Mouse (Mus musculus): Measurements from ENCODE around the gene Pecam1.
"Not testable (repeated sequence)": the region's sequence is repeated elsewhere in the genome, so short reads cannot be mapped to it uniquely, and the experiment has no call there.

Pecam1 gene

DNA sequence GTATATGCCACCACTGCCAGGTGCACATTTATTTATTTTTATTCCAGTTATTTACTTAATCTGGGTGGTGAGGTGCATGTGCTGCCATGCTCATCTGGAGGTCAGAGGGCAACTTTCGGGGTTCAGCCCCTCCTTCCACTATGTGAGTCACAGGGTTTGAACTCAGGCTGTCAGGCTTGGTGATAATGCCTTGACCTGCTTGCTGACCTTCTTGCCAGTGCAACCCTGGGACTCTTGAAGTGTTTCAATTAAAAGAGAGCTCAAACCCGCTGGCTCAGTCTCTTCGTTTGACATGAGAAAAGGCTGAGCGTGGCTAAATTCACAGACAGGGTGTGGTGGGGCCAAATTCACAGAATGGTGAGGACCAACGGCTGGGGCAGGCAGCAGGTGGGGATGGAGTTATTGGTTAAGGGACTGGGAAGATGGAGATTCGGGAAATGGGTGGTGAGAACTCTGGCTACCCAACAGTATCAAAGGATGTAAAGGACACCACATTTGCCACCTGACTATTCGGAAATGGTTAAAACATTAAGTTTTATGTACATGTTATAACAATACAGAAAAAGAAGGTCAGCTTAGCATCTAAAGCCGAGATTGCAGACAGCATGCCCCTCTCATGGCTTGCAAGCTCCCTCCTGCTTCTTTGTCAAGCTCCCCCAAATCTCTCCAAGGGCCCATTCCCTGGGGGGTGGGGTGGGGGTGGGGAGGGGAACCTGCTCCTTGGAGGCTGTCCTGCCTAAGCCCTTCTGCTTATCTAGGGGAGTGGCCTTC lies 81.1 kb downstream of the Pecam1 start:
- in situ Hi-C loops (cut with MseI, MboI): no loop called here

GRCm38 (mm10) chr11:106668336-106668735 lies 82.1 kb downstream of the Pecam1 start:
- in situ Hi-C loops (cut with MseI, MboI): no loop called here

DNA sequence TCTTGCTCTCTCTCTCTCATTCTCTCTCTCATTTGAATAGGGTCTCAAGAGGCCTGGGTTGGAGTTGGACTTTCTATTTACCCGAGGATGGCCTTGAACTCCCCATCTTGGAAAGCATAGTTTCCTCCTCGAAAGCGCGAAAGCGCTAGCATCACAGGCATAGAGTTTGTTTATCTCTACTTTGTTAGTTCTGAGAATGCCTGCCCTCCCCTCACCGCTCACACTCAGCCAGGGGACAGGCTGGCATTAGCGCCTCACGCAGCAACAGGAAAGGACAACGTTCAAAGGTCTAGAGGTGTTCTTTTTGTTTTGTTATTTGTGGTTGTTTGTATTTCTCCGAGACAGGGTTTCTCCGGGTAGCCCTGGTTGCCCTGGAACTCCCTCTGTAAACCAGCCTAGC lies 82.6 kb downstream of the Pecam1 start:
- in situ Hi-C loops (cut with MseI, MboI): no loop called here

DNA sequence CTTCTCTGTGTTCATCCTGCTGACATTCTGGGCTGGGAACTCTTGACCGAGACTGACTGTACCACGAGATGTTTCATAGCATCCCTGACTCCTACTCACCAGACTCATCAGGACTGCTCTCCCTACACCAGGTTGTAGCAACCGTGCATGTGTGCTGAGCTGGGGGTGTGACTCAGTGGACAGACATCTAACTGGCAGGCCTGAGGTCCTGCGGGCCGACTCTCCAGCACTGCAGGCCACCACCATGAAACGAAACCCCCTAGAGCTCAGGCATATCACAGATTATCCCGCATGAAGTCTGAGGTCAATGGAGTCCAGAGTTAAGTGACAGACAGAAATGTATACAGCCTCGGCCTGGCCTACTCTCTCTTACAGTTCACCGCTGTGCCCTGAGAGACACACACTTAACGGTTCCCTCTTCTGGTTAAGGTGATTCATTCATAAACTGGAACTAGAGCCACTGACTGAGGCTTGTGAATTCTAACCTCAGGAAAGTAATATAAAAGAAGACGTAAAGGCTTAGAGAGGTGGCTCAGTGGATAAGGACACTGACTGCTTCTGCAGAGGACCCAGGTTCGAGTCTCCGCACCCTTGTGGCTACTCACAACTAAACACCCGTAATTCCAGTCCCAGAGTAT lies 83.8 kb downstream of the Pecam1 start:
- in situ Hi-C loops (cut with MseI, MboI): no loop called here

- in situ Hi-C loops (cut with MseI, MboI): no loop called here
Observed at GRCm38 (mm10) chr11:106665841-106666240, 84.6 kb downstream of the Pecam1 start.

DNA sequence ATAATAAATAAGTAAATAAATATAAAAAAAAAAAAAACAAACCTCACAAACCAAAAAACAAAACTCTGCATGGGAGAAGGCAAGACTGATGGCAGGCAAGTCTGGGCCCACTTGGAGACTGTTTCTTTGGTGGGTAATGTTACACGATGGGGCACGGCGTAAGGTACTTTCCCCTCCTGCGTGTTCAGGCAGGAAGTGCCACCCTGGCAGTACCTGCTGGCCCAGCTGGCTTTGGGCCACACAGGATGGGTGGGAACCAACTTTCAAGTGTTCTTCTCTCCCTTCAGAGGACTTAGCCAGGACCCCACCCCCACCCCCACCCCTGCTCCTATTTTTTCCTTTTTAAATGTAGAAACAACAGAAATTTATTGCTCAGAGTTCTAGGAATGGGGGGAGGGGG lies 85.1 kb downstream of the Pecam1 start:
- in situ Hi-C loops (cut with MseI, MboI): no loop called here

- in situ Hi-C loops (cut with MseI, MboI): no loop called here
Observed at GRCm38 (mm10) chr11:106664691-106665090, 85.7 kb downstream of the Pecam1 start.

GRCm38 (mm10) chr11:106663838-106664237 lies 86.6 kb downstream of the Pecam1 start:
- in situ Hi-C loops (cut with MseI, MboI): no loop called here

DNA sequence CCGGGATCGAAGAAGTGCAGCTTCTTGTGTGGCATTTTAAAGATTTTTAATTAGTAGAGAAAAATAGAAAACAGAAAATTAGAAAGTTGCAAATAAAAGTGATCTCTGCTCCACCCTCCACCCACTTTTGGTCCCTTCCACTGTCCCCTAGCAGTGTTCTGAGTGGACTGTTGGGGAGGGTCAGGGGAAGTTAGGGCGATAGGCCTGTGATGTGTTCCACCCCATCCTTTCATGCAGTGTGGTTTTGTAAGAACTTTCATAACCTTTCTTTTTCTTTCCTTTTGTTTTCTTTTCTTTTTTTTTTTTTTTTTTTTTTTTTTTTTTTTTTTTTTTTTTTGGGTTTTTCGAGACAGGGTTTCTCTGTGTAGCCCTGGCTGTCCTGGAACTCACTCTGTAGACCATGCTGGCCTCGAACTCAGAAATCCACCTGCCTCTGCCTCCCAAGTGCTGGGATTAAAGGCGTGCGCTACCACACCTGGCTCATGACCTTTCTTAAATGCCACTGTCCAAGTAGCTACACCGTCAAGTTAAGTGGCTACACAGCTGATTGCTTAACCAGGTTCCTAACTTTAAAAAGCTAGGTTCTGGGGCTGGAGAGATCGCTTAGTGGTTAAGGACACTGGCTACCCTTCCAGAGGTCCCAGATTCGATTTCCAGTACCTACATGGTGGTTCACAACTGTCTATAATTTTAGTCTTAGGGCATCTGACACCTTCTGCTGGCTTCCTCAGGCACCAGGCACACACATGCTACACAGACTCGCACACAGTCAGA lies 87.6 kb downstream of the Pecam1 start:
- in situ Hi-C loops (cut with MseI, MboI): no loop called here

DNA sequence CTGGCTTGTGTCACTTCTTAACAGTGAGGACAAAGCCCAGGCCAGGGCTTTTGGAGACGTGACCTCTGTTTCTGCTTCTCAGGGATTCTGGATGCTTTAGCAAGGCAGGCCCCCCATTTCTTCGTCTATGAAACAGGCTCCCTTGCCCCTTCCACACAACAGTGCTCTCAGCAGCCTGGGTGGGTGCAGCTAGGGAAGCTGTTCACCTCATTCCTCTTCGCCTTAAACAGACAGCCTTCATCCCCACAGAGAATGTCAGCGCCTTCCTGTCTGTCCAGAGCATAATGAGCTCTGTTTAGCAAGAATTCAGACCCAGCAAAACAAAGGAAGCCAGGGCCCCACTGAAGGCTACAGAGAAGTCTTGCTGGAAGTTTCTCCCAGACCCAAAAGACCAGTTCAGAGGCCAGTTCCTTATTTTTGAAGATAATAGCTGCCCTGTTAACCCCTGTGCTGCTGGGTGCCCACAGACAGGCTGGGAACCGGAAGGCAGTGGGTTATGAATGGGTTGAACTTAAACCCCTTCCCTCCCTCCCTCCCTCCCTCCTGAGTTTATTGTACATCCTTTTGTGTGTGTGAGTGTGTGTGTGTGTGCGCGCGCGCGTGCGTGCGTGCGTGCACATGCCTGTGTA lies 89.9 kb downstream of the Pecam1 start:
- in situ Hi-C loops (cut with MseI, MboI): no loop called here

DNA sequence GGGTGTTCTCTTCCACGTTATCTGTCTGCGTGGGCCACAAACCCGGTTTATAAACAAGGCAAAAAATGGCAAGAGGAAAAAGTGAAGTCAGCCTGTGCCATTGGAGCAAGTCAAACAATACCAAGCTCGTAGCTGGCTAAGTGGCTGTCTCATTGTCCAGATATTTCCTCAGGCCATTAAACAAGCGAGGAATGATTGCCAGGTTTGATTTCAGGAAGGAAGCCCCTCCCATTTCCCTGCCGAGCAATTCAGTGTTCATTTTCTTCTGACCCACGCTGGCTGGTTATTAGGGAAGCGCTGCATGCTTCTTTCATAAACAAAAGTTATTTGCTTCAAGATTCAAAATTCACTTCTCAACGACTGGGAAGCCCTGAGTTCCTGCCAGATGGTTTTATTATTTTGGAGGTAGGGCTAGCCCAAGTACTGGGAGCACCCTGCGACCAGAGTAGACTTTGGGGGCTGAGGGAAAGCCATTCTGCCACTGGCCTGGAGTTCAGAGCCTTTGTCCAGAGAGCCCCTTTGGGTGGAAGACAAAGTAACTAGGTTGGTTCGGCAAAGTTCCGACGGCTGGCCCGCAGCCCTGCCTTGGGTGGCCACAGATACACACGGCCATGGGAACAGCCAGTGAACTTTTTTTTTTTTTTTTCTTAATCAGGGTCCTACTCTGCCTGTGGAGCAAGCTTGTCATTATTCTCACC lies 90.7 kb downstream of the Pecam1 start:
- in situ Hi-C loops (cut with MseI, MboI): no loop called here

DNA sequence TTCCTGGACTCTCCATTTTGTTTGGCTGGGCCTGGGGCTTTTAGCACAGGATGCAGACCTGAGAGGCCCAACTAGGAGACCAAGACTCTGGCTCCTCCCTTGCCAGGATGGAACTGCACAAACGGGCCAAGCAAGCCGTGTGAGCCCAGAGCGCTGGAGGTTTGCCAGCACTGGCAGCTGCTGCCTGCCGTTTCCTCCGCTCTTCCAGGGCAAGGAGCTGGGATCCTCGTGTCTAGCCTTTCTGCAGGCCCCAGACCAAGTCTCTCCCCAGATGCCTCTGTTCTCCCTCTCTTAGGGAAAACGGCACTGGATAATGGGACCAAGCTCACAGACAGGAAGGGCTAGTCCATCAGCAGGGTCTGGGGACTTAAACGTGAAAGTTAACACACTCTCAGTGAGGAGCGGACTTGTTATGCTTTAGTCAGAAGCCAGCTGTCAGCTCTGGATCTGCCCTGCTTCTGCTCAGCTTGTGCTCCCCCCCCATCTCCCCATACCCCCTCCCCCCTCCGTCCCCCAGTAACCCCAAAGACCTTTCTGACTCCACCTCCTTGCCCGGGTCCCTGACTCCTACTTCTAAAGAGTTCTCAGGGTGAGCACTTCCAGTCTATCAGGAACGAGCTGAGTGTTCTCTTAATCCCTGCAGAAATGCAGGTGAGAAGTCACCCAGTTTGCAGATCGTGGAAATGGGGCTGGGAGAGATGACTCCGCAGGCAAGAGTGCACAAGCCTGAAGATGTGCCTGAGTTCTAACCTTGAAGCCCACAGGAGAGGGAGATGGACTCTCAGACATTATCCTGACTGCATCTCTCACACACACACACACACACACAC lies 92.2 kb downstream of the Pecam1 start:
- in situ Hi-C loops (cut with MseI, MboI): no loop called here

GRCm38 (mm10) chr11:106656896-106657498 lies 93.4 kb downstream of the Pecam1 start:
- in situ Hi-C loops (cut with MseI, MboI): not testable (repeated sequence)

DNA sequence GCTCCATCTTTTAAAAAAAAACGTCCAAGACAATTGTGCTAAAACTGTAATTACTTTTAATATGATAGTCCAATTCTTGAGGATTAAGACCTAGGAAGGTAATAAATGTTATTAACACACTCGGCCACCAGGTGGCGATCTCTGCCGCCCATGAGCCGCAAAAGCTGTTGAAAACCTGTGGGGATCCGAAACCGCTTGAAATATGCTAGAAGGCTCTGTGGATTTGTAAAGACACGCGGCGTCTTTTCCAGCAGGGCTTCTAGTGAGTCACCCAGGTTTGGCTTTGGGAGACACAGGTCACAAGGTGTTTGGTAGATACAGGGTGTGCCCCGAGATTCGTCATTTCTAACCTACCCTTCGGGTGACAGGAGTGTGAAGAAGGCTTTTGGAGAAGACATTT lies 102.1 kb downstream of the Pecam1 start:
- in situ Hi-C loops (cut with MseI, MboI): loop anchor here (5.0 kb wide), 1 partner anchor 94 kb away; no protein-coding TSS in a partner anchor

GRCm38 (mm10) chr11:106642966-106643637 lies 107.3 kb downstream of the Pecam1 start:
- in situ Hi-C loops (cut with MseI, MboI): no loop called here

DNA sequence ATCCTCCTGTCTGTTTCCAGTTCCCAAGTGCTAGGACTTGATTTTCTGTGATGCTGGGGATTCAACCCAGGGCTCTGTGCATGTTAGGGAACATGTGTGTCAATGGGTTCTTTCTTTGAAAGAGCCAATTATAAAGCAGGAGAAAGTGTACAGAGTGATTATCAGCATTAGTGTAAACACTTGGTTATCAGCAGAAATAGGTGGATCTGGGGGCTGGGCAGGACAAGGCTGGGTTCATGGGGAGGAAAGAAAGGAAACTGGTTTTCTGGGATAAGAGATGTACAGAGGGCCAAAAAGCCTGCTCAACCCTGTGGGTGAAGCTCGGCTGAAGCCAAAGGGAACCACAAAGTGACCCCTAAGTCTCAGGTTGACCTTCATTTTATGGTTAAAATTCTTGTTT lies 108.8 kb downstream of the Pecam1 start:
- in situ Hi-C loops (cut with MseI, MboI): no loop called here

DNA sequence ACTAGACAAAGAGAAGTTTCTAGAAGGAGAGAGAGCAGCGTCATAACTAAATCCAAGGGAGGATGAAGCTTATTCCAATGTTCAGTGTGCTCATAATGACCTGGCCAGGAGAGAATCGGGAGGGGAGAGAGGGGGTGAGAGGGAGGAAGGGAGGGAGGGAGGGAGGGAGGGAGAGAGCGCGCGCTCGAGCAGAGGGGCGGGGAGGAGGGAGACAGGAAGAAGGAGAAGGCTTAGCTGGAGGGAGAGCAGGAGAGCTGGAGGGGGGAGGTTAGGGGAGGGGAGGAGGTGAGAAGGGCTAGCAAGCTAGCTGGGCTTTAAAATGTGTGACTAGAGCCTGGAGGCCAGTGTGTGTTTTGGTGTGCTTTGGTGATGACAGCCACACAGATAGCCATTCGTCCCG lies 110.4 kb downstream of the Pecam1 start:
- in situ Hi-C loops (cut with MseI, MboI): no loop called here

DNA sequence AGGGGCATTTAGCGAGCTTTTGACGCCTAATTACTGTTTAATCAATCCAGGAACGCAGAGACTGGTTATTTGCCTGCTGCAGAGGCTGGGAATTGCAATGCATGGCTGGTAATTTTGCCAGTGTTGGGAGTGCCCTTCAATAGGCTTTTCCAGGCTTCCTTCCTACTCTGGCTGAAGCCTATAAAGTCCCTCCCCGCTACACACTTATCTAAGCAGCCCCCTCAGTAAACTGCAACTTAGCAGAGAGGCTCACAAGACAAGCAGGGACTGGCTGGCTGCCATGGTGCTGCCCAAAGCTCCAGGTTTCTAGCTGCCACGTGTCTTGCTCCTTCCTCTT lies 111.1 kb downstream of the Pecam1 start:
- in situ Hi-C loops (cut with MseI, MboI): no loop called here

DNA sequence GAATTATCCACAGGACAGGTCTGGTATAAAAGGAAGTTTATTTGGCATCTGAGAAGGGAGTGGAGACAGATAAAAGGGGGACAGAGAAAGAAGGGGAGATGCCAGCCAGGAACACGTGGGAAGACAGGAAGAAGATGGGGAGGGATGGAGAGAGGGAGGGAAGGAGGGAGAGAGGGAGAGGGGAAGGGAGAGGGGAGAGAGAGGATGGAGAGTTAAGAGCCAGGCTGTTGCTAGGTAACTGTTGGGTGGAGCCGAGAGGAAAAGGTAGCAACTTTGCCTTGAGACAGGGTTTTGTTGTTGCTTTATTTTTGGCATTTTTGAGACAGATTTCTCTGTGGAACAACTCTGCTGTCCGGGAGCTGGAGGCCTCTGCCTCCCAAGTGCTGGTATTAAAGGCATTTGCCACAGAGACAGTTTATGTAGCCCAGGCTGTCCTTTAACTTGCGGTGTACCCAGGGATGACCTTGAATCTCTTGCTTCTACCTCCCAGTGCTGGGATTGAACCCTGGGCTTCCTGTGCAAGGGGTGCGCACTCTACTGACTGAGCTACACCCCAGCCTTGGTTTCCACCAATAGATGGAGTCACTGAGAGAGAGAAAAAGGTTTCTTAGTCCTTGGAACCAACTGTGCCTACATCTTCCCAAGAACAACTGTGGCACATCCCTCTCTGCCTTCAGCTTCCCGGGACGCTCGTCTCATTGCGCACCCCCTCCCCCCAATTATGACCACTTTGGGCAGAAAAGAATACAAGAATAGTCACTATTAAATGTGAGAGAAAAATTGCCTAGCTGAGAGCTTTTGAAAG lies 111.7 kb downstream of the Pecam1 start:
- in situ Hi-C loops (cut with MseI, MboI): no loop called here

Measured in mouse trophoblast stem cell (cell line).